Mouse (Mus musculus): ENCODE measurements at regions not wholly inside any gene's neighbourhood (a gene's known extent, or its start where the extent isn't known, plus 50 kb on each side); places are given as distances from the start of the nearest gene placed in this dataset.

DNA sequence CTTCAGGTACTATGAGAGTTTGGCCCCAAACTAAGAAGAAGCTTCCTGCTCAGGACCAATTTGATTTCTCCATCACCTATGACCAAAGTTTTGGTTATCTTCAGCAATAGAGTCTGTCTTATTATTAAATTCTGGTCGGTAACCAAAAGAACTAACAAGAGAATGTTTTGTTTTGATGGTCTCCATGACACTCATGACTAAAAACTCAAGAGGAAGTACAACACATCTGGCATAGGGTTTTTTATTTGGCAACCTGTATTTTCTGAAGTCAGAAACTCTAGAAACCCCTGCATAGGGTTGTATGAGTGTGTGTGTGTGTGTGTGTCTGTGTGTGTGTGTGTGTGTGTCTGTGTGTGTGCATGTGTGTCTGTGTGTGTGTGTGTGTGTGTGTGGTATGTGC, 310.5 kb downstream of the Ptprc start:
- DNase-seq (ENCODE audit: low read depth) = peak; percentile 9

GRCm38 (mm10) chr1:137863506-137863905, 312.0 kb downstream of the Ptprc start:
- peak; percentile 13 for DNase-seq (ENCODE audit: low read depth)

GRCm38 (mm10) chr1:137852262-137852661, 323.2 kb downstream of the Ptprc start:
- no peak for DNase-seq (ENCODE audit: low read depth)

DNA sequence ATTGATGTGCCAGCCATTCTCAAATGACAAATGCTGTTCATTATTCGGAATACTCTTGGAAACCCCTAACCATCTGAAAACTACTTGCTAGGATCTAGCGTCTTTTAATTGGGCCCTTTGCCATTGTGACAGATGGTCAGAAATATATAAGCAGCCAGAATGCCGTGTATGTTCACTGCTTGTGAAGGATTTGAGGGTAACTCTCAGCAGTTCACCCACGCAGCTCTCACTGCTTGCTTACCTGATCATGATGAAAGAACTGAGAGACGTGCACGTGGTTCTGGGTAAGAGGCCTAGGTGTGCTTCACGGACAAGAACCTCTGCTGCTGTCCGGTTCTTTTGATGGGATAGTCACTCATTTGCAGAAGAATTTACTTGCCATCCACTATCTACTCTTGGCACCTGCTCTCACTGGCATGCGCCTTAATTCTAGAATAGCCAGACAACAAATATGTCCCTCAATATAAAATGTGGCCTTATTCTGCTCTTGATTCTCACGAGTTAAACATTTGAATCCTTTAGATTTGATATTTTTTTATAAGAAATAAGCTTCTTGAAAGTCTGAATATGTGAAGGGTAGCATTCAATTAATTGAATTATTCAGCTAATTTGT, 328.1 kb downstream of the Ptprc start:
- DNase-seq (ENCODE audit: low read depth) = no peak

DNA sequence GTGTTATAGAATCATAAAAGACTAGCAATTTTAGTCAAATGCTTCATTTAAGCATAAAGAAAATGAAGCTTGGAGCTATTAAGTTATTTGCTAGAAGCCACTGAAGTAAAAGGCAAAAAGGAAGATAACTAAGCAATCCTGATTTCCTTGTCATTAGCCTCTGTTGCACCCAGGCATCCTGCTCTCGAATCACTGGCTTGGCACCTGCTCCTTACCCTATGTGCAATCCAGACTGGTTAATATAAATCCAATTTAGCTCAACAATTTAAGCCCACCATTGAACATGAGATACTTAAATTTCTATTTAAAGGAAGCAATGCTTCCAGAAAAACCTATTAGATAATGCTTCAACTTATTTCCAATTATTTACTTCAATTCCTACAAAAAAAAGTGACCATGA, 328.7 kb downstream of the Ptprc start:
- no peak for DNase-seq (ENCODE audit: low read depth)

GRCm38 (mm10) chr1:137840531-137840930, 335.0 kb downstream of the Ptprc start:
- DNase-seq (ENCODE audit: low read depth) = no peak

DNA sequence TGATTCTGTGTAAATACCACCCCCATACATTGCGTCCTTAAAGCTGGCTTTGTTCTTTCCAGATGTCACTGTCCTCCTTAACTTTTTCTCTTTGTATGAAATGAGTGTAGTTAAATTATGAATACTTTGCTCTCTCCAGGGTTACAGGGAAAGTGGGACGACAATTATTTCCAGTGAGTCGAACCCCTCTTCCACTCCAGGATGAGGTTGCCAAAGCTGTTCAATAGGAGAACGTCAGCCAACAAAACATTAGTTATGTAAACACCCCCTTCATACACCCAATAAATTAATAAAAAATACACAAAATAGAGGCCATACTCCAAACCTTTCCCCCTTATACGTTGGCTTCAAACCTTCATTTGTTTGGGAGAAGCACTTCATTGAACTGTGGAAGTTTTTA, 335.8 kb downstream of the Ptprc start:
- no peak for DNase-seq (ENCODE audit: low read depth)

DNA sequence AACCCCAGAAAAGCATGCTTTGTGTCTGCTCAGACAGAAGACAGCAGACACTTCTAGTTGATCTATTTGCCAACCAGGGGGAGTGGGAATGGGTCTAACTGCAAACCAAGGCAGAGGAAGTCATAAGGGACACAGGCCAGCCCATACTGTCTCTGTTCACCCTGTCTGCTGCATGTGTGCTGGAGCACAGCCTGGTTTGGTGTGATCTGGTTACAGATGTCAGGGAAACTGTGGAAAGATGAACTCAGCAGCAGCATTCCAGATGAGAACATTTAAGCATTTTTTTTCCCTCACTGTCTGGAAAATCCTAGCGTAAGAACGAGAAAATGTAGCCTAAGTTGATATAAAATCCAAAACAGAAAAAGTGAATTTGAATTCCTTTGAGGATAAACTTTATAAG, 336.2 kb downstream of the Ptprc start:
- DNase-seq (ENCODE audit: low read depth) = no peak

GRCm38 (mm10) chr1:137838357-137838756, 337.2 kb downstream of the Ptprc start:
- no peak for DNase-seq (ENCODE audit: low read depth)

GRCm38 (mm10) chr1:137833535-137833934, 342.0 kb downstream of the Ptprc start:
- no peak for DNase-seq (ENCODE audit: low read depth)

DNA sequence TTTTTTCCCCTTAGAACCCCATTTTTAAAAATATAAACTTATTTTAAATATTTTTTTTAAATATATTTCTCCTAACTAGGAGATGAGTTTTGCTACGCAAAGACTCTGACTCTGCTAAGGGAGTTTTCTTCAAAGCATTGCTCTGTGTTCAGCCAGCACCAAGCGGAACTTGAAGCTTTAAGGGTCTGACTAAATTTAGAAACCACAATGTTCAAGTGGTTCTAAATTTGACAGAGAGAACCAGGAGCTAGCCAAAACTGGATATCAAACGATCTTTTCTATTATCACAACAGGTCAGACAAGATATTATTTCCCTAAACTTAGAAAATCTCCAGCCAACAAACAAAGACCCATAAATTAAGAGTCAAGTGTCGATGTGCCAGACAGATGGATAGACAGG, 344.2 kb downstream of the Ptprc start:
- no peak for DNase-seq (ENCODE audit: low read depth)

GRCm38 (mm10) chr1:137827379-137827778, 348.1 kb downstream of the Ptprc start:
- DNase-seq (ENCODE audit: low read depth) = no peak

DNA sequence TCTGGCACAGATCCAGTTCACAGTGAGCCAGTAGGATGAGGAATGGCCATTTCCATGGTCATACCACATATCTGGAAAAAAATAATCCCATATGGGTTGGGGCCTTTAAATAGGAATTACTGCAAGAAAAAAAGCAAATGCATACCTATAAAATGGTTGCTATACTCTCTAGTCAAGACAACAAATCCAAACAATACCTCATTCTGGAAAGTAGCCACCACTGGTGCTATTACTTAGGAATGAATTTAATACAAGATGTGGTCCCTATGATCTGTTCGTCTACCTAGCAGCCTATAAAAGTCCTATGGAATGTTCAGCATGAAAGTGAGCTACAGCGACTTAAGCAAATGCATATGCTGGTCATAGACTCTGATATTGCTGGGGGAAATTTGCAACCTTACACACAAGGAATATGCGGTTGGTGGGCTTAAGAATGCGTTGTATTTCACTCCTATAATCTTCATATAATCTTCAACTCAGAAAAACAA, 360.1 kb downstream of the Ptprc start:
- no peak for DNase-seq (ENCODE audit: low read depth)

DNA sequence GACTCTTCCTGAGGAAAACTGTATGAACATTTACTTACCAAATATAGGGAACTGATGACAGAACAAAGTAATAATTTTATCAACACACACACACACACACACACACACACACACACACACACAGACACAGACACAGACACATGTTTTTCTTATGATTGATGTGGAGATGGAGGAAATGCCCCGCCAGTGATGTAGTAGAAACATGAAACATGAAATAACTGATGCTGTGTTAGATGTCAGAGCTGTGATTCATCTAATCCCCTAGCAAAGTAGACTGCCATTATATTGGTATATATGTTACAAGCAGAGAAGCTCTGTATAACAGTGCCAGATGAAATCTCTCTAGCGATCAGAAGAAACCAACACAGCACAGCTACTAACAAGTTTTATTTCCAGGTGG, 361.0 kb downstream of the Ptprc start:
- no peak for DNase-seq (ENCODE audit: low read depth)

DNA sequence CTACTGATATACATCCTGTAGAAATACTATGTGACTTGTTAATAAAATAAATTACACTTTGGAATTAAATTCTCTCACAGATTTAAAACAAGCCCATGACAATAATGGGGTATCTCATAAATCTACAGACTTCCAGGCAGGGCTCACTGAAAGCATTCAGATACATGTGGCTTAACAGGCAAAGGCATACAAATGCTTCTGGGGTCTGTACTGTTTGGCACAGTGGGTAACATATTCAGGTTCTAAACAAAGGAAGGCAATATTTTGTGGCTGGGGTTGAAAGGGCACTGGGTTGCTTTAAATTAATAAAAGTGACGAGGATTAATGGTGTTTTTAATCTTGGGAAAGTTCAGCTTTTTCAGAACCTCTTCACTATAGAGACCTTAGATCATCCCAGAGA, 361.8 kb downstream of the Ptprc start:
- no peak for DNase-seq (ENCODE audit: low read depth)

GRCm38 (mm10) chr1:137811981-137812380, 363.5 kb downstream of the Ptprc start:
- DNase-seq (ENCODE audit: low read depth) = no peak

GRCm38 (mm10) chr1:137806742-137807141, 368.8 kb downstream of the Ptprc start:
- no peak for DNase-seq (ENCODE audit: low read depth)

GRCm38 (mm10) chr1:137806252-137806651, 369.3 kb downstream of the Ptprc start:
- DNase-seq (ENCODE audit: low read depth) = no peak

DNA sequence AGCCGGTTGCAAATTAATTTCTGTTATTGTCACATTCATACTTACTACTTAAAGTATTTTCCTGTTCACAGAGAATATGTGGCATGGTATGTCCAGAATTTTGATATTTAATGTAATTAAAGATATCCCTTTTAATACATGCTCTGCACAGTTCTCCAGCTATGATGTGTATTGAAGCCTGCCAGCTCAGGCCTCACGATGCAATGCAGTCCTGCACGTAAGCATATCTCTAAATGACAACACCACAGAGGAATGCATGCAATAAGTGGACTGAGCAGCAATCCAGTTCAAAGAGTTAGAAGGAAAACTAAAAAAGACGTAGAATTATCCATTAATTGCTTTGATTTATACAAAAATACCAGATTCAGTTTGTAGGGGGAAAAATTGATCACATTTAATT, 373.4 kb downstream of the Ptprc start:
- no peak for DNase-seq (ENCODE audit: low read depth)

DNA sequence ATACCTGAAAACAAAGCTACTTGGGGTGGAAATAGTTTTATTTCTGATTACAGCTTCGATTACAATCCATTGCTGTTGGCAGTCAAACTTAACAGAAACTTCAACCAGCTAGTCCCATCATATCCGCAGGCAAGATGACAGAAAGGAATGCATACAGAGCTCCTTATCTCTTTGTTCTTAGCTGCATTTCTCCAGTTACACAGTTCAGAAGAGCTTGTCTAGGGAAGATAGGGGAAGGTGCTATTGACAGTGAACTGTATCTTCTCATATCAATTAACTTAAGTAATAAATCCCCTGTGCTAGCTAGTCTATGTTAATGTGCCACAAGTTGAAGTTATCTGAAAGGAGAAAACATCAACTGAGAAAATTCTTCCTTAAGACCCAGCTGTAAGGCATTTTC, 374.8 kb downstream of the Ptprc start:
- DNase-seq (ENCODE audit: low read depth) = no peak

DNA sequence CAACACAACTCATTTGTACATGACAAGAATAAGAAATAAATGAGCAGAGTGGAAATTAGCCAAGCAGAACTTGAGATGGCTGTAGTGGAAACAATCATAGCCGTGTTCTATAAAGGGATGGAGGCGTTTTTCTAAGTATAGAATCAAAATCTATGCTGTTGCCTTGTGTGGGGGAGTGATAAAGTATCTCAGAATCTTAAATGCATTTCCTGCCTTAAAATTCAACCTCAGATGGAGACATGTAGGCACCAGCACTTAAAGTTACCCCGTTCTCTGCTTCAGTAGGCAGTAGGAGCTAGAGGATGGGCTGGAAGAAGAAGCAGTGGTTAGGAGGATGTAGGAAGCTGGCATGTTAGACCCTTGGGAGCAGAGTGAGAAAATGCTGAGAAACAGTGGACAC, 386.7 kb downstream of the Ptprc start:
- DNase-seq (ENCODE audit: low read depth) = no peak

GRCm38 (mm10) chr1:137786653-137787052, 388.9 kb downstream of the Ptprc start:
- DNase-seq (ENCODE audit: low read depth) = no peak

DNA sequence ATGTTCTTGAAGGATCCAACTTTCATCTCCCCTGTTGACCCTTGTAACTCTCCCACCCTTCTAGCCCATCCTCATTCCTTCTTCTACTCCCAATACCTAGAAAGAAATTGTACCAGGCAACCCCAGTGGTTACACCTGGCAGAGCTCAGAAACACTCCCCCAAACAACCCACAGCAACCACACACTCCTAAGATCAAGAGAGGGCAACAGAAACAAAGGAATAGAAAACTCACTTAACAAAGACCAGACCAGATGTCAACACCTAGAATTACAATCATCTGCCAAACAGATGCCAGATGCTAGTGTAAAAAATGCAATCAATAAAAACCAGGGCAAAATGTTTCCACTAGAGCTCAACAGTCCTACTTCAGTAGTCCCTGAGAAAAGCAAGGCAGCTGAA, 400.9 kb downstream of the Ptprc start:
- DNase-seq (ENCODE audit: low read depth) = no peak

GRCm38 (mm10) chr1:137760797-137761196, 414.7 kb downstream of the Ptprc start:
- no peak for DNase-seq (ENCODE audit: low read depth)
